Mouse (Mus musculus) lung, embryonic 15.5 days (tissue): ENCODE measurements around the gene Mxra7. TPM values are rescaled to one million over a fixed set of nuclear protein-coding genes. Genes with fewer than 3 reads are reported as not detected.

Experiments used
- ATAC-seq: fragments of 200-750 bp; cut with Nextera tagmentation; 2 replicates; pipeline ENCODE4 v1.8.0; 2017; ENCODE audit warnings: moderate number of reproducible peaks, borderline replicate concordance; ENCODE audit not compliant: low FRiP score, low TSS enrichment; ENCODE audit errors: extremely low read depth
- H3K27ac ChIP-seq: fragments of 300-500 bp; sonication (generic); 2 replicates; pipeline ENCODE4 v1.5.1; 2015; ENCODE audit warnings: moderate library complexity, mild to moderate bottlenecking, inconsistent platforms
- H3K27me3 ChIP-seq: fragments of 300-500 bp; sonication (generic); 2 replicates; pipeline ENCODE4 v1.6.1; 2015; ENCODE audit warnings: inconsistent platforms
- H3K36me3 ChIP-seq: fragments of 300-500 bp; sonication (generic); 2 replicates; pipeline ENCODE4 v1.6.1; 2015; ENCODE audit warnings: inconsistent platforms
- H3K4me1 ChIP-seq: fragments of 300-500 bp; sonication (generic); 2 replicates; pipeline ENCODE4 v1.6.1; 2015; ENCODE audit warnings: inconsistent platforms
- H3K4me2 ChIP-seq: fragments of 300-500 bp; sonication (generic); 2 replicates; pipeline ENCODE4 v1.6.1; 2015; ENCODE audit warnings: inconsistent platforms, mild to moderate bottlenecking, moderate library complexity
- H3K4me3 ChIP-seq: fragments of 300-500 bp; sonication (generic); 2 replicates; pipeline ENCODE4 v1.5.1; 2015; ENCODE audit warnings: mild to moderate bottlenecking, inconsistent platforms
- H3K9ac ChIP-seq: fragments of 300-500 bp; sonication (generic); 2 replicates; pipeline ENCODE4 v1.6.1; 2015; ENCODE audit warnings: inconsistent platforms
- H3K9me3 ChIP-seq: fragments of 300-500 bp; sonication (generic); 2 replicates; pipeline ENCODE4 v1.6.1; 2016; ENCODE audit warnings: inconsistent platforms
- WGBS: fragments of 180-500 bp; shearing (Covaris S2); methylation state at CpG from one replicate; pipeline ENCODE4 v1.1.7; 2015; 5-methylcytosine and 5-hydroxymethylcytosine counted together
- polyA plus RNA-seq: library from polyadenylated mRNA; unstranded; fragments of >200 nt; fragmentation: Nextera tagmentation; extraction: Ambion mirVana; gene quantifications from 2 replicates; pipeline ENCODE4 v1.2.1, GENCODE M21; 2015

The Mxra7 gene
- 18.8 and 19.0 TPM in 2 replicates for polyA plus RNA-seq

DNA sequence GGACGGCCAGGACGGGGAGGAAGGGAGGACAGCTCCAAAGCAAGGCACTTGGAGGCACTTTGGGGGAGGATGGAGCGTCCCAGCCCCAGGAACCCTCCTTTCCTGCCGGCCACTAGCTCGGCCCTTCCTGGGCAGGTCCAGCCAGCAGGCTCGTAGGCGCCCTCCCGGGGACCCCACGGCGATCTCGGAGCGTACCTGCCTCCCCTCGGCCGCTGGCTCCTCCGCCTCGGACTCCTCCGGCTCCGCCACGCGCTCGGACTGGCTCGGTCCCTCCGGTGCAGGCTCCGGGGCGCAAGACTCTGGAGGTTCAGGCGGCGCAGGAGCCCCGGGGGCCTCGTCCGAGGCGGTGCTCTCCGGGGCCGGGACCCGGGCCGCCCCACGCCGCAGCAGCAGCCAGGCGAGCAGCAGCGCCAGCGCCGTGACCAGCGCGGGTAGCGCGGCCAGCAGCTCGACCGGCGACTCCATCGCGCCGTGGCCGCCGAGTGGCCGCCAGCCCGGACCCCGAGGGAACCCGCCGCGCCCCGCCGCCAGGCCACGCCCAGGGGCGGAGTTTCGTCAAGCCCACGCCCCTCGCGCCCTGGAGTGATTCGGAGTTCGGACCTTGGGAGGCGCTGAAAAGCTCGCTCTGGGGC is at the start of gene Mxra7:
Gene Mxra7, minus strand, starts transcription at position 513 of the 632 bp plus-strand sequence.
- ATAC-seq: peak; percentile 73; the same call in 1 of the 2 replicates
- Histone ChIP-seq H3K4me3 (peak within 1 kb of the TSS; percentile 75), H3K27me3 (no peaks in the 10 kb centered on the region), H3K4me1 (peaks cover 27% of the 10 kb centered on the region), H3K9me3 (no peaks in the 10 kb centered on the region), H3K4me2 (peak within 1 kb of the TSS; percentile 90), H3K9ac (peak within 1 kb of the TSS; percentile 82), H3K36me3 (no peaks in the 10 kb centered on the region), H3K27ac (peak within 1 kb of the TSS; percentile 83)
- WGBS: under 1% methylated on average over 66 of the region's 71 CpGs

DNA sequence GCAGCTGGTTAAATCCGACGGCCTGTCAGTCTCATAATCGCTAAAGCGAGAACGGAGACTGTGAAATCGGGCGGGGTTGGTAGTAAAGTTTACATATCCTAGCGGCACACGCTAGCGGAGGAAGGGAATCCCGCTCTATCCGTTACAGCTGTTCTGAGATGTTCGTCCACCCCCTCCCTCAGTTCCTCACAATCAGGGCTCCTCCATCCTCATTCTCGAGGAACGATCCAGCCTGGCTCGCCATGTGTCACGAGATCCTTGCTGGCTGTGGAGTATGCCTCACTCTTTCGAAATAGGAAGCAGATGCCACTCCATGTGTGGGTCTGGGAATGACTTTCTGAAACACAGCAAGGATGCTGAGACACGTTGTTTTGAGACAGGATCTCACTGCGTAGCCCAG is 46.1 kb upstream of the Mxra7 start:
- WGBS: 83% methylated on average over 20 of the region's 20 CpGs
- H3K27me3 ChIP-seq: no peaks in the 10 kb centered on the region
- no peaks in the 10 kb centered on the region for H3K4me1 ChIP-seq
- ATAC-seq: no peak
- H3K4me2 ChIP-seq: no peak overlapping the region
- peaks cover 28% of the 10 kb centered on the region for H3K36me3 ChIP-seq
- no peak overlapping the region for H3K9ac ChIP-seq
- H3K4me3 ChIP-seq: no peak overlapping the region
- H3K27ac ChIP-seq: no peak overlapping the region
- no peaks in the 10 kb centered on the region for H3K9me3 ChIP-seq

DNA sequence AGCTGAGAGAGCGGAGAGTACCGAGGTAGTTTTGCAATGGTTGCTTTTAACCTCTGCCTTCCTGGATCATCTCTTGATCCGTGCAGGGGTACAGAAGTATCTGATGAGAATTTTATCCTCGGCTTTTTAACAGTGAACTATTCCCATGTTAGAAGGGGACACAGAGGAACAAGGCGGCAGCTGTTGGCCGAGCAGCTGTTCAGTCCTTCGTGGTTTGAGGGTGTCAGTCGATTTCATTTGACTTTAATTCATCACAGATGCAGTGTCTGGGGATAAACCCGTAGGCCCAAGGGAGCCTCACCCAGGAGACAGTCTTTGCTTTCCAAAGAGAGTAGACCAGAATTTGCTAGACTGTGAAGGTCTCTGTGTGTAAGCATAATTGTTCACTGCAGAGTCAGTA is 43.7 kb upstream of the Mxra7 start:
- no peak for ATAC-seq
- Histone ChIP-seq H3K36me3 (peaks cover 31% of the 10 kb centered on the region), H3K9me3 (no peaks in the 10 kb centered on the region), H3K4me2 (no peak overlapping the region), H3K9ac (no peak overlapping the region), H3K4me3 (no peak overlapping the region), H3K4me1 (no peaks in the 10 kb centered on the region), H3K27me3 (no peaks in the 10 kb centered on the region), H3K27ac (no peak overlapping the region)
- WGBS: 81% methylated on average over 9 of the region's 9 CpGs

DNA sequence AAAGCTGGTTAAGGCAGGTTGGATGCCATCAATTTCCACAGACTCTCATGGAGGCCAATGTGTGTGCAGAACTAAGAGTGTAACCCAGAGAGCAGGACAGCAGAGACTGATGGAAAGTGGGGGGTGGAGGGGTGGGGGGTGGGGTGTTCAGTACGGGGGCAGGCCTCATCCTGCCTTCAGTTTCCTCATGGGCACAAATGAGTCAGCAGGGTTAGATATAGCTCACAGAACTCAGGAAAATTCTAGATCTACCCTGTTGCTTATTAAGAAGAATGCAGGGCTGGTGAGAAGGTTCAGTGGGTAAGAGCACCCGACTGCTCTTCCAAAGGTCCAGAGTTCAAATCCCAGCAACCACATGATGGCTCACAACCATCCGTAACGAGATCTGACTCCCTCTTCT is 41.8 kb upstream of the Mxra7 start:
- H3K27ac ChIP-seq: no peak overlapping the region
- no peak overlapping the region for H3K4me3 ChIP-seq
- H3K36me3 ChIP-seq: peaks cover 40% of the 10 kb centered on the region
- ATAC-seq: no peak
- 76% methylated on average over 4 of the region's 4 CpGs for WGBS
- H3K4me2 ChIP-seq: no peak overlapping the region
- no peaks in the 10 kb centered on the region for H3K4me1 ChIP-seq
- no peak overlapping the region for H3K9ac ChIP-seq
- H3K9me3 ChIP-seq: no peaks in the 10 kb centered on the region
- no peaks in the 10 kb centered on the region for H3K27me3 ChIP-seq

DNA sequence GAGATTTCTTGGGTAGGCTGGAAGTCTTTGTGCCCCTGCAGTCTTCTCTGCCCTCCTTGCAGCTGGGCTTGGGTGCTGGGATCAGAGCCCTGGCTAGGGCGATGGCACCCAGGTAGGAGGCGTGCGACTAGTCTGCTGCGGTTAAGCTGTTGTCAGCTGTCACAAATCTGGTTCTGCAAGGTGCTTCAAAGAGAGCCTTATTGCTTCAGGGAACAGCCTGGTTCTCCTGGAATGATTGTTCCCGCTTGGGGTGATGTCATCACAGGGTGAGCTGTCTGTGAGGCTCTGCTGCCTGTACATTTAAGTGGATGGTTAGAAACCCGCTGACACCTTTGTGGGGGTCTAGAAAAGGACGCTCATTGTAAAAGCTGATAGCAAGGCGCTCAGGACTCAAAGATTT is 41.4 kb upstream of the Mxra7 start:
- Histone ChIP-seq H3K27me3 (no peaks in the 10 kb centered on the region), H3K9ac (no peak overlapping the region), H3K4me2 (no peak overlapping the region), H3K27ac (no peak overlapping the region), H3K9me3 (no peaks in the 10 kb centered on the region), H3K4me3 (no peak overlapping the region), H3K4me1 (no peaks in the 10 kb centered on the region), H3K36me3 (peaks cover 36% of the 10 kb centered on the region)
- no peak for ATAC-seq
- 66% methylated on average over 8 of the region's 8 CpGs for WGBS

DNA sequence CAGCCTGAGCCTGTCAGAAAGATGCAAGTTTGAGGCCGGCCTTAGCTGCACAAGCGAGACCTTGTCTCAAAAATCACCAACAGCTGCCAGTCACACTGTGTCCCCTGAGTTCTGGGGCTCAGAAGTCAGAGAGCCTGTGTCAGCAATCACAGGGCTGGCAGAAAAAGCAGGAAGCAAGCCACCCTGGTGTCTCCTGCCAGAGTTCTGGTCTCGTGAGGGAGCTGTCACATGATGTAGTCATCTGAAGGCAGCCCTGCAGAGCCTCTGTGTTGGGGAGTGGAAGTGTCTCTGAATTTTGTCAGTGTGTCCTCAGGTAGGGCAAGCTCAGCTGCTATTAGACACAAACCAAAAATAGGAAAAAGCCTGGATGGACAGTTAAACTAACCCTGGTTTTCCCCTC is 40.3 kb upstream of the Mxra7 start:
- Histone ChIP-seq H3K4me3 (no peak overlapping the region), H3K27me3 (no peaks in the 10 kb centered on the region), H3K4me2 (no peak overlapping the region), H3K4me1 (no peaks in the 10 kb centered on the region), H3K36me3 (peaks cover 34% of the 10 kb centered on the region), H3K9me3 (no peaks in the 10 kb centered on the region), H3K9ac (no peak overlapping the region), H3K27ac (no peak overlapping the region)
- no peak for ATAC-seq
- 69% methylated on average over 3 of the region's 3 CpGs for WGBS

DNA sequence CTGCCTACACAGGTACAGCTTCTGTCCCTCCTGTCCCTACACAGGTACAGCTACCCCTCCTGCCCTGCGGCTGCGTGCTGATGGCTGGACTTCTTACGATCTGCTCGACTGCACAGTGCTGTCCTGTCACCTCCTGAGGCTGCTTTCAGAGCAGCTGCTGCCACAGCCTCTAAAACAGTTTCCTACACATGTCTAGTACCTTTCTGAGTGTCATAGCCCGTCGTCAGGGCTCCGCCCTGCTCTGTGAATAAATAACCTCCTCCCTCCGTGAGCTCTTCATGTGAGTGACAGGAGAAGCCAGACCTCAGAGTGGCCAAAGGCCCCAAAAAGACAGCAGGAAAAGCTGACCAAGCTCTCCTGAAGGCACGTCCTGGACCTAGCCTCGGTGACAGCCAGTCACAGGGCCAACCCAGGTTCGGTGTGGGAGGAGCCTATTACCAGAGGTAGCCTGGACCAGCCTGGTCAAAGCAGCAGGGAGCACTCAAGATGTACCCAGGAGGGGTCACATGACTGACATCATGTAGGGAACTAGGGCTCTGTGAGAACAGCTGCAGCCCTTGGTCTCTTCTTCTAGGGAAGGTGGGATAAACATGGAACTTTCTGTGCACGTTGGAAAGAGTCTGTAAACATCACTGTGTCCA is 38.2 kb upstream of the Mxra7 start:
- H3K36me3 ChIP-seq: peaks cover 39% of the 10 kb centered on the region
- no peak for ATAC-seq
- WGBS: 69% methylated on average over 12 of the region's 12 CpGs

DNA sequence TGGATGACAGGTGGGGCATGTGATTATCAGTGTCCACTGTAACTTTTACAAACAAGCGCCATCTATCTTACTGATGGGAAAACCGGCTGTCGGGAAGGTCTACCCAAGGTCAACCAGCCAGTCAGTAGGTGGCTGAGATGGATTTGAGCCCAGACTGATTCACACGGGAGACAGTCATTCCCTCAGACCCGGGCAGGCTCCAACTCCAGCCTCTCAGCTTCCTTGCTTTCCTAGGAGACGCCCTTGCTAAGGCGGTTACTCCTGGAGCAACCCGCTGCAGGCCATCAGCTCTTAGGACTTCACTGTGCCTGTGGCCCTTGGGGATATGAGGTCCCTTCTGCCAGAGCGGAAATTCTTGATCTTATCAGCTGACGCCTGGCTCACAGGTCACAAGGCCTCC is 36.6 kb upstream of the Mxra7 start:
- H3K36me3 ChIP-seq: peaks cover 44% of the 10 kb centered on the region
- no peaks in the 10 kb centered on the region for H3K9me3 ChIP-seq
- no peak for ATAC-seq
- H3K4me2 ChIP-seq: no peak overlapping the region
- no peaks in the 10 kb centered on the region for H3K27me3 ChIP-seq
- H3K4me3 ChIP-seq: no peak overlapping the region
- no peak overlapping the region for H3K9ac ChIP-seq
- no peak overlapping the region for H3K27ac ChIP-seq
- 46% methylated on average over 10 of the region's 10 CpGs for WGBS
- no peaks in the 10 kb centered on the region for H3K4me1 ChIP-seq

More for the DNA sequence above, 38.2 kb upstream of the Mxra7 start:
- H3K4me2 ChIP-seq: no peak overlapping the region
- H3K9me3 ChIP-seq: no peaks in the 10 kb centered on the region
- no peak overlapping the region for H3K9ac ChIP-seq
- no peak overlapping the region for H3K4me3 ChIP-seq
- no peak overlapping the region for H3K27ac ChIP-seq
- no peaks in the 10 kb centered on the region for H3K27me3 ChIP-seq
- H3K4me1 ChIP-seq: no peaks in the 10 kb centered on the region

DNA sequence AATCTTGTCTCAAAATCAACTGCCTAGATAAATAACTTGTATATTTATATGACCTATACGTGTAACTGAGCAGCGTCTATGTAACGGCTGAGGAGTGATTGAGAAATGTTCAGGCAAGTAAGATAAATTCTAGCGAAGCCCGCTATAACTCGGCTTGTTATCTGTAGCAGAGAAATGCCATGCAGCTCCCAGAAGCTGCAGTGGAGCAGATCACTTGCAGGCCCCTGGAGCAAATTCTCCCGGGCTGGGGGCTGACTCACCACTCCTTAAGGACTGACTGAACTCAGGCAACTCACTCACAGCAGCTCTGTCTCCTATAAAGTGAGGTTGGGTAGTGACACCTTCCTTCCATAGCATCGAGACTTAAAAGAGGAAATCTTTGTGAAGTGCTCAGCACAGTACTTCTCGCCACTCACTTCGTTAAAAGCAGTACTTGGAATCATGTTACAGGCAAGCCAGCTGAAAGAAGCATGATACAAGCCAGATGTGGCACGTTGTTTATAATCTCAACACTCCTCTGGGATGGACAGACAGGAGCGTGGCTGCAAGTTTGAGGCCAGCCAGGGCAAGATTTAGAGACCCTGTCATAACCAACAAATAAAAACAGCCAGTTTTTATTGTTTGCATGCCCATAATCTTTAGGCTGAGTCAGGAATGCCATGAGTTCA is 29.5 kb upstream of the Mxra7 start:
- H3K27me3 ChIP-seq: no peaks in the 10 kb centered on the region
- no peak overlapping the region for H3K4me2 ChIP-seq
- WGBS: 51% methylated on average over 12 of the region's 12 CpGs
- H3K27ac ChIP-seq: no peak overlapping the region
- H3K4me3 ChIP-seq: no peak overlapping the region
- H3K9ac ChIP-seq: no peak overlapping the region
- H3K4me1 ChIP-seq: peaks cover 11% of the 10 kb centered on the region
- H3K9me3 ChIP-seq: no peaks in the 10 kb centered on the region
- H3K36me3 ChIP-seq: peaks cover 22% of the 10 kb centered on the region
- ATAC-seq: no peak

DNA sequence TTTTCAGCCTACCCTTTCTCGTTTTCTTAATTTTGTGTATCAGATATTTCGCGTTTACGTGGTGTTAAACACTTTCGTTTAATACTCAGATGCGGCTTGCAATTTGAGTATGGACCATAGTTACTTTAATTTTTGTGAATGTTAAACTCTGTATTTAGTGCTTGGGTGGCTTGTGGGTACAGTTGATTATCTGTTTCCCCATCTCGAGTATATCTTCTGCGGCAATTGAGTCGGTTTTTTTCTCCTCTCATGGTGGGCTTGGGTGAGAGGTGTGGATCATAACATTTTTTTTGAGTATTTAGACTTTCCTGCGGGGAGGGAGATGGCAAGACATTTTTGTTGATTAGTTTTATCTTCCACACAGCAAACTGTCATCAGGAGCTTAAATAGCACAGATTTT is 26.4 kb upstream of the Mxra7 start:
- no peak for ATAC-seq
- Histone ChIP-seq H3K36me3 (peaks cover 23% of the 10 kb centered on the region), H3K4me1 (peaks cover 25% of the 10 kb centered on the region), H3K27ac (no peak overlapping the region; the same call in 1 of the 2 replicates), H3K4me2 (peak overlapping the region; percentile 66), H3K9ac (peak overlapping the region; percentile 95), H3K27me3 (no peaks in the 10 kb centered on the region), H3K9me3 (no peaks in the 10 kb centered on the region), H3K4me3 (peak overlapping the region; percentile 84)
- 25% methylated on average over 10 of the region's 10 CpGs for WGBS

DNA sequence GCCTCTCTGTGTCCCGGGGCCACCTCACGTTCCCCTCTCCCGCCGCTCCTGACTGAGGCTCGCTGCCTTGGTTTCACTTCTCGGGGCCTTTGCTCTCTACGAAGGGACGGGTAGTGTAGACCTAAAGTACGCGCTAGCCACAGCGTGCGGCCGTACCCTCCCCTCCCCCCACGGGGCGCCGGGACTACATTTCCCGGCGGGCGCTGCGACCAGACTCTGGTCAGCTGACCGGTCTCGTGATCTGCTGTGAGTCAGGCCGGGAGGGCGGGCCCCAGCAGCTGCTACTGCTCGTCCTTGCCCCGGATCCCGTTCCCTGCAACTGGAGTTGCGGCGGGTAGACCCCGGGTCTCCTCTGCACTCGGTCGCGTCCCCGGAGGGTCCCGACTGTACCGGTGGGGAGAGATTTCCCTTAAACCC is 25.7 kb upstream of the Mxra7 start:
- H3K4me3 ChIP-seq: peak overlapping the region; percentile 84
- under 1% methylated on average over 36 of the region's 36 CpGs for WGBS
- H3K9ac ChIP-seq: peak overlapping the region; percentile 95
- no peaks in the 10 kb centered on the region for H3K9me3 ChIP-seq
- H3K36me3 ChIP-seq: peaks cover 29% of the 10 kb centered on the region
- H3K27me3 ChIP-seq: no peaks in the 10 kb centered on the region
- H3K4me2 ChIP-seq: peak overlapping the region; percentile 66
- peak overlapping the region; percentile 100 for H3K27ac ChIP-seq
- ATAC-seq: peak; percentile 92
- peaks cover 31% of the 10 kb centered on the region for H3K4me1 ChIP-seq

DNA sequence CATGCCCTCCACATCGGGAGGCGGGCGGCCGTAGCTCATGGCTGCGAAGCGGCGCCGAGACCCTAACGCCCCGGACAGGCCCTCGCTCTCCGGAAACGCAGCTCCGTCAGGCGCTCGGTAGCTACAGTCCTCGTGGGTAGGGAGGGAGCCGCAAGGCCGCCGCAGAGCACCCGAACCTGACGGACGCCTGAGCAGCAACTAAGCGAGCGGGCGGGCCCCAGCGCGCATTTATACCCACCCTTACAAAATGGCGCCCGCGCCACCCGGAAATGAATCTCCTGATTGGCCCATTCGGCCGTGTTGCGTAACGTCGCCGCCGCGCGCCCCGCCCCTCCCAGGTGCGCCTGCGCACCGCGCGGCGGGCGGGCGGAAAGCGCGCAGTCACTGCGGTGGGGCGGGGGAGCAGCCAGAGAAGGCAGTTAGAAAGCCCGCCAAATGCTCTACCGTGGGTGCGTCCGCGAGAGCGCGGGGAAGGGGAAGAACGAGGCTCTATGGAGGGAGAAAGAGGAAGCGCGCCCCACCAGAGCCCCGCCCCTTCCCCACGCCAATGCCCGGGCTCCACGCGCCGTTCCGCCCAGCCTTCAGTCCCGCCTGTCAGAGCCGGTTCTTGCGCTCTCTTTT is 25.2 kb upstream of the Mxra7 start, which contains the start of gene Srsf2:
Gene Srsf2, minus strand, starts transcription at position 204 of the 621 bp plus-strand sequence.
- H3K9me3 ChIP-seq: no peaks in the 10 kb centered on the region
- H3K9ac ChIP-seq: peak within 1 kb of the TSS; percentile 95
- H3K4me2 ChIP-seq: peak within 1 kb of the TSS; percentile 77
- peaks cover 34% of the 10 kb centered on the region for H3K36me3 ChIP-seq
- peak within 1 kb of the TSS; percentile 100 for H3K27ac ChIP-seq
- peak within 1 kb of the TSS; percentile 84 for H3K4me3 ChIP-seq
- H3K27me3 ChIP-seq: no peaks in the 10 kb centered on the region
- WGBS: under 1% methylated on average over 74 of the region's 74 CpGs
- ATAC-seq: peak; percentile 92
- H3K4me1 ChIP-seq: peaks cover 32% of the 10 kb centered on the region
